Mouse (Mus musculus): ENCODE measurements around the gene Sec1.

Sec1 gene

DNA sequence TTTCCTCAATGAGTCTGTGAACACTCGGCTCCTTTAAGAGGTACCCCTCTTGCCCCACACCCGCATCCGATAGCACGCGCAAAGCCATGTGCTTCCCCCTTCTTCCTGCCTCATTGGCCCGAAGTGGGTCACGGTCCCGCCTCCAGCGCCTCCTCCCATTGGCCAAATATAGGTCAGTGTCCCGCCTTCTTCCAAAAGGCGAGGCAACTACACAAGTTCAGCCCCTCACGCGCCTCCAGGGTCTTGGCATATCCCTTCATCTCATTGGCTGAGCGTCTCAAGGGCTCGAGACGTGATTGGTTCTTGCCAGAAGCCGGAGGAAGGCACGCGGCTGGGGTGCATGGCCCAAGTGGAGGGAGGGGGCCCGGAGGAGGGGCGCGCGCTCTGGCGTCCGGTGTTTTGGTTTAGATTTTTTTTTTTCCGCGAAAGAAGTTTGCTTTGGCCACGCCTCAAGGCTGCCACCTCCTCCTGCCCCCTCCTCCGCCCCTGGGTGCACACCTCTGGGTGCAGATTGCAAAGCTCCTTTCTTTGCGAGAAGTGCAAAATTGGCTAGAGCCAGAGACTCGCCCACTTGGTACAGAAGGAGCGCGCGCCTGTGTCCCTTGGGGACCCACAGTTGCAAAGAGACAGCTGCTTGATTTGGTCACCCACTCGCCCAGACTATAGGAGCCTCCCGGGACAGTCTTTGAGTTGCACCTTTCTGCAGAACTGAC lies 10.7 kb upstream of the Sec1 start, which contains the start of gene Dbp:
Gene Dbp, plus strand, starts transcription at position 359 of the 713 bp plus-strand sequence.
- peak; percentile 100 for DNase-seq (ENCODE audit: low spot score)

DNA sequence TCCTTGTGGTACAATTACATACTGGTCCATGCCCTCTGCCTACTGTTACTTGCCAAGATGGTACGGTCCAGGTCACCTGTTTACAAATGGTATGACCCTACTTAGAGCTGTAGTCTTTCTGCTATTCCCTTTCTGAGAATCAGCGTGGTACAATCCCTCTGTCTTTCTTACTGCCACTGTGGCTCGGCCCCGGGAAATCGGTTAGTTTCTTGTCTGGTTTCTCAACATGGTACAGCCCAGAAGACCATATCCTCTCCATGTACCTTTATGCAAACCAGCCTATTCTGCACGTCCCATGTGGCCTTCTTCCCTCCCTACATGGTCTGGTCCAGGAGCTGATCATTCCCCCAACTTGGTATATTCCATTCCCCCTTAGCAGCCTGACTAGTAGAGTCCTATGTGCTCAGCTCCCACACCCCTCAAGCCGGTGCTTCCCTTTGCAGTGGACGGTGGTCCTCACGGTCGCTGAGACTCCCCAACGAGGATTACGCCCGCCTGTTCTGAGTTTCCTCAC lies 9.9 kb upstream of the Sec1 start:
- DNase-seq (ENCODE audit: low spot score): peak; percentile 88

DNA sequence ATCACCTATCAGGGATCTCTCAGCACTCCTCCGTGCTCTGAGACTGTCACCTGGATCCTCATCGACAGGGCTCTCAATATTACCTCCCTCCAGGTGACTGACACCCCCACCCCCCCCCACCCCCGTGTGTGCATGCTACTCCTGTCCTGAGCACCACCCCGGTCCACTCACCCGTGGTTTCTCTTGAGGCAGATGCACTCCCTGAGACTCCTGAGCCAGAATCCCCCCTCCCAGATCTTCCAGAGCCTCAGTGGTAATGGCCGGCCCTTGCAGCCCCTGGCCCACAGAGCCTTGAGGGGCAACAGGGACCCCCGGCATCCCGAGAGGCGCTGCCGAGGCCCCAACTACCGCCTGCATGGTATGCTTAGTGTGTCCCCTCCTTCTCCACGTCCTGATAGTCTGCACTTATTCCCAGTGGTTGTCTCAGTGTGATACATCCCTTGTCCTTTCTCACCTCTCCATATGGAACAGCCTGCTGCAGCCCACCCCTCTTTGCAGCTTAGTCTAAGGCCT lies 9.4 kb upstream of the Sec1 start:
- no peak for DNase-seq (ENCODE audit: low spot score)

DNA sequence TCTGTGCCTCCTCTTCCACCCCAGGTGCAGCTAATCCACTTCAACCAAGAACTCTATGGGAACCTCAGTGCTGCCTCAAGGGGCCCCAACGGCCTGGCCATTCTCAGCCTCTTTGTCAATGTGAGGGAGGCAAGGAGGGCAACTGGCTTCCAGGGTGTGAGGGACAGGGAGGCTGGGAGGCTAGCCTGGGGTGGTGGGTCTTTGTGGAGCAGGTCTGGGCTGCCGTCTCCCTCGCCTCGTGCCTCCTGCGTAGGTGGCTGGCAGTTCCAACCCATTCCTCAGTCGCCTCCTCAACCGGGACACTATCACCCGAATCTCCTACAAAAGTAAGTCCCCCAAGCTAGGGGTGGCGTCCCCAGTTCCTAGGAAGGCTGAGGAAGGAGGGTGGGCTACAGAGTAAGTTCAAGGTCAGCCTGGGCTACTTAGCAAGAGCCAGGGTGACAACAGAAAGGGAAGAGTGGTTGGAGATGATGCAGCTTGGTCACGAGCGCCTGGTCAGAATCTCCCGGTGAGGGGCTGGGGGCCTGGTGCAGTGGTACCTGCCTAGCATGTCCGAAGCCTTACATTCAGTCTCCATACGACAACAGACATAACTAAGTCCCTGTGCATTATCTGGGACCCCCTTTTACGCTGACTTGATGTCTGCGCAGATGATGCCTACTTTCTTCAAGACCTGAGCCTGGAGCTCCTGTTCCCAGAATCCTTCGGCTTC lies 8.8 kb upstream of the Sec1 start:
- no peak for DNase-seq (ENCODE audit: low spot score)

DNA sequence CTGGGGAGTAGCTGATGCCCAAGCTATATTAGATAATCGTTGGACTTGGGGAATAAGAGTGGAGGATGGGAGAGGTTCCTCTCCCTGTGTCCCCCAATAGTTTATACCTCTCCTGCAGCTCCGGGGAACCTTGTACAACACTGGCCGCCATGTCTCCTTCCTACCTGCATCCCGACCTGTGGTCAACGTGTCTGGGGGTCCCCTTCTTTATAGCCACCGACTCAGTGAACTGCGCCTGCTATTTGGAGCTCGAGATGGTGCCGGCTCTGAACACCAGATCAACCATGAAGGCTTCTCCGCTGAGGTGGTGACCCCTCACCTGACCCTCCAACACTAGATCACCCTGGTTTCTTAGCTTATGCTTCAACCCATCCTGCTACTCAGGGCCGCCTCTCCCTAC lies 8.1 kb upstream of the Sec1 start:
- no peak for DNase-seq (ENCODE audit: low spot score)

DNA sequence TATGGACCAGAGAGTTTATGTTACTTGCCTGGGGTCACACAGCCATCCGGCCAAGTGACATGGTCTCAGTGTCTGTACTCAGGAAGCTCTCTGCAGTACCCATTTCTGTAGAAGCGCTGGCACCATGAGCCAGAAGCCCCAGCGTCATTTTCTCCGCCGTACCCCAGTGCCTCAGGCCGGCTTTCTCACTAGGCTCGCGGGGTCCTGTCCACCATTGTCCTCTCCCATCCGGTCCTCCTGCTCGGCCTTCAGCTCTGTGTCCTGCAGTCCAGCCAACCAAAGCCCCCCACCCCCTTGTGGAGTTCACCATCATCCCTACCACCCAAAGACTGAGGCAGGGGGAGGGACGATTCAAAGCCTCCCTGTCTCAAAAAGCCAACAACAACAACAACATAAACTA lies 7.4 kb upstream of the Sec1 start:
- DNase-seq (ENCODE audit: low spot score): no peak

DNA sequence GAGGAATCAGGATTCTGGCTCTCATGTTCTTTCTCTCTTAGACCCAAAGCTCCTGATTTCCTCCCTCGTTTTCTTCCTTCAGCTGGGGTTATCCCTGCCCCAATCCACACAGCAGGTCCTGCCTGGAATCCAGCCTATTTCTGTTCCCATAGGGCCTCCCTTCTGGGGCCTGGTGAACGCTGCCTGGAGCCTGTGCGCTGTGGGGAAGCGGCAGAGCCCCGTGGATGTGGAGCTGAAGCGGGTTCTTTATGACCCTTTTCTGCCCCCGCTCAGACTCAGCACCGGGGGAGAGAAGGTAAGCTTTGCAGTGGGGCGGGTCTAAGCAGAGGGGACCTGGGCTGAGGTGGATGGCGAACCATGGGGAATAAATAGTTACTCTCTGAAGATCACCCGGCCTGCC lies 6.9 kb upstream of the Sec1 start:
- DNase-seq (ENCODE audit: low spot score): no peak

DNA sequence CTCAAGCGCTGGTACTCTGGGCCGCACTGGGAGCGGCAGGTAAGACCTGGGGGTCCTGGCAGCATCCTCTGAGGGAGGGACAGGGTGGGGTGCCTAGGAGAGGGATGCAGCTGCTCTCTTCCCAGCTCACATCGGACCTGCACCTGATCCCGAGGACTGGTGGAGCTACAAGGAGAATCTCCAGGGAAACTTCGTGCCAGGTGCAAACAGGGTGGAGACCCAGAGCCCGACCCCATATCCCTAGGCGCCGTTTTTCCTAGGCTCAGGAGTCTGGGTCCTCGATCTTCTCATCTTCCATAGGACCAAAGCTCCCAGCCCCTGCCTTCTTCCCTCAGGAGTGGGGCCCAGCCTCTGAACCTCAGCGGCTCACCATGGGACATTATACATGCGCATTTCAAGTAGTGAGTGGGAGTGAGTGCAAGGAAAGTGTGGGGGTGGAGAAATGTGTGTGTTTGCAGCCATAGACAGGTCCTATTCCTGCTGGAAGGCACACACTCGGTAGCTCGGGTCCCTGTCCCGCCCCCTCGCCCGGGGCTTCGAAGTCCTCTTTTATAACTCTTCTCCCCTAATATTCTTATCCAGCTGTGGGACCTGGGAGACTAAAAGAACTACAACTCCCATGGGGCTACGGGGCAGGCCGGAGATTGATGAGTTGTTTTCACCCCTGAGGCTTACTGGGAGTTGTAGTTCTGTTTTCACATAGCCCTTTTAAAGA lies 6.3 kb upstream of the Sec1 start:
- DNase-seq (ENCODE audit: low spot score): peak; percentile 89

DNA sequence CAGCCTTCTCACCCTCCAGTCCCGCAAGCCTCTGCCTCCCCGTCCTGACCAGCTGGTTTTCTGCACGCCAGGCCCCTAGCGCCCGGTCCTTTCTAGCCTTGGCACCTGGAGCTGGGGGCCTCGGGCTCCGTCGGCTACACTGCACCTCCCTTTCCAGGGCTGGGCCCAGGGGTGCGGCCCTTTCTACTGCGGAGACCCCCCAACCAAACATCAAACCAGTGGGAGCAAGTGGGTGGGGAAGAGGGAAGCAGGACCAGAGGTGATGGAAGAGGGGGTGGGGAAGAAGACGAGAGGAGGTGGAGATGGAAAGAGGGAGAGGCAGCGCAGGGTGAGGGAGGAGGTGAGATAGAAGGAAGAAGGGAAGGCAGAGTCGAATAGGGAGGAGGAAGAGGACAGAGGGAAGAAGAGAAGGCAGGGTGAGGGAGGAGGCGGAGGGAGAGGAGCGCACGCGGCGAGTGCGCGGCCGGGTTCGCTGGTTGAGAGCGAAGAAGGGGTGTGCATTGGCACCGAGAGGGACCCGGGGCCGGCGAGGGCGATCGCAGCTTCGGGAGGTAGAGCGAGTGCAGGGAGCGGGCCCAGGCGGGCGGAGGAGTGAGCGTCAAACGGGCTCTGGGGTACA lies 5.4 kb upstream of the Sec1 start, which contains the start of gene Car11:
Gene Car11, plus strand, starts transcription at position 321 of the 619 bp plus-strand sequence.
- no peak for DNase-seq (ENCODE audit: low spot score)

DNA sequence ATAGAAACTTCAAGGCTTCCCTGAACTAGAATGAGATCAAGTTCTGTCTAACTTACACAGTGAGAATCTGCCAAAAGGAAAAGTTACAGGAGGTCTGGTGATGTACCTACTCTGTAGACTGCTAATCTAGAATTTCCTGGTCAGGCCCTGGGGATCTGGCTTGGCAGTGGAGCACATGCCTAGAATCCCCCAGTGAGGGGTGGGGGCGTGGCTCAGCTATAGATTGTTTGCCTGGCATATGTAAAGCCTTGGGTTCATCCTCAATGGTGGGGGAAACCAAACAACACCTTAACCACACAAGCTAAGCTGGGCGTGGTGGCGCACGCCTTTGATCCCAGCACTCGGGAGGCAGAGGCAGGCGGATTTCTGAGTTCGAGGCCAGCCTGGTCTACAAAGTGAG lies 3.7 kb upstream of the Sec1 start:
- DNase-seq (ENCODE audit: low spot score): no peak

DNA sequence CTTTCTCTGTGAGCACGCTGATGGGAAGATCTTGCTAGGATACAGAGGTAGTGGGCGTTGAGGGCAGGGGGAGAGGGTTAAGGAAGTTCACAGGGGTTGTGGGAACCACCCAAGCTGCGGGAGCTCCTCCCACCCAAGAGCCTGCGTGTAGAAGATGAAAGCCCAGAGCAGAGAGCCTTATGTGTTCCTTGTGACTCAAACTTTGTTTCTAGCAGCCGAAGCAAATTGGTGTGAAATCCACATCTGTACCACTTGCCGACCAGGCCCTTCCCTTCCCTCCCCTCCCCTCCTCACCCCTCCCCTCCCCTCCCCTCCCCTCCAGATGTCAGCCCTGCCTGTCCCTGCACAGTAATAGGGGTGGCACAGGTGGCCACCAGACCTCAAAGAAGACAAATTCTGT lies 896 bp upstream of the Sec1 start:
- peak; percentile 60 for DNase-seq (ENCODE audit: low spot score)

DNA sequence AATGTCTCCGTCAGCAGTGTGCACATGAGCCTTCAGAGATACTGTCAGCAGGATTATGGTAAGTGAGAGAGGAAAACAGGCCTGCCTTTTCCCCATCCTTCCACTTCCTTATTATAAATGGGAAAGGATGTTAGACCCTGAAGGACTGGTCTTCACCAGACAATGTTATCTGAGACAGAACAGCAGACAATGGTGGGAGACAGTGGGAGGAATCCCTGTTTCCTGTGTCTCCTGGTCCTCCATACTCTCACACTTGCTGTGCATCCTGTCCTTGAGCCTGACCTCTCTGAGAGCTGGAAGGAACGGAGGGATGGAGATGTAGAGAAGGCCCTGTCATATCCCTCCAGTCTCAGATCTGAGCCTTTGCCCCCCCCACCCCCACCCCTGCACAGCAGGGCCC lies 1.8 kb downstream of the Sec1 start:
- no peak for DNase-seq (ENCODE audit: low spot score)

DNA sequence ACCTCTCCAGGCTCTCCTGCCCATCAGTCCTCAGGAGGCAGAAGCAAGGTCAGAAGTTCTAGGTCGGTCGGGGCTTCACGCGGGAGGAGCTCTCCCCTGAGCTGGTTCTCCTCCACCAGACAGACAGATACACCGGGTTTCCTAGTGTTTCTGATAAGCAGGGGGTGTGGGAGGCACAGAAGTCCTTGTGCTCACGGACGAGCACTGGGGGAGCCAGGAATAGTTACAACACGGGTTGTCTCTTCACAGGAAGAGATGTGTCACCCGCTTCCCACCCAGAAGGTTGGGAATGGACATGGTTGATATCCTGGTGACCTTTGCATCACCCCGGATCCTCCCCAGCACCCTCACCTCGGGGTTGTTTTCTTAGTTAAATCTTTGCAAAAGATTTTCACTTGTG lies 4.4 kb downstream of the Sec1 start:
- no peak for DNase-seq (ENCODE audit: low spot score)

DNA sequence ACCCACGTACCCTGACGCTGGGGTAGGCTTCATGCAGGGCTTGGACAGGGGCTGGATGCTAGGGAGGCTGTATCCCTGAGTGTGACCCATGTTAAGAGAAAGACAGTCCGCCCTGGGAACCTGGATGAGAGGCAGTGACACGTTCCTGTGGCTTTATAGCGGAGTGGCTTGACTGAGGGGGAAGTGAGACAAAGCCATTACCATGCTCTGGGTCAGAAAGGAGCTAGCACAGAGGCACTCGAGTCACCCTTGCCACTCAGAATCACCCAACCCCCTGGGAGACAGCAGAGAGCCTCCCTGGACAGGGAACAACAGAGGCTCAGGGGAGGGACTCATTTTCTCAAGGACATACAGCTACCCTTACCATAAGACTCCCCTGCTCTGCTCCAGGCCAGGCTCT lies 5.1 kb downstream of the Sec1 start:
- no peak for DNase-seq (ENCODE audit: low spot score)

DNA sequence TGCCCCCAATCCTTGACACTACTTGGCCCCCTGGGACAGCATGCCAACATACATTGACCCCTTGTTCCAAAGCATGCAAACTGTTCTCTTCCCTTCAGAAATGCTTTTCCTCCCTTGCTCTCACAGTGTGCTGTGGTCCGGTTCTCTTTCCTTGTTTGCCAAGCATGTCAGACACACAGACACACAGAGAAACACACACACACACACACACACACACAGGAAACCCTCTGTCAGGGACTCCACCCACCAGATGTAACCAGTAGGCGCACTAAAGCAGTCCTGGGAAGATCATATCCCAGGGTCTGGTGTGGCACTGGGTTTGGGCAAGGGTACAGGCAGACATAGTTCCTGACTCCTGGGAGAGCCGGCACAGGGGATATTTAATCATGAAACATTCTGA lies 7.4 kb downstream of the Sec1 start:
- DNase-seq (ENCODE audit: low spot score): no peak

DNA sequence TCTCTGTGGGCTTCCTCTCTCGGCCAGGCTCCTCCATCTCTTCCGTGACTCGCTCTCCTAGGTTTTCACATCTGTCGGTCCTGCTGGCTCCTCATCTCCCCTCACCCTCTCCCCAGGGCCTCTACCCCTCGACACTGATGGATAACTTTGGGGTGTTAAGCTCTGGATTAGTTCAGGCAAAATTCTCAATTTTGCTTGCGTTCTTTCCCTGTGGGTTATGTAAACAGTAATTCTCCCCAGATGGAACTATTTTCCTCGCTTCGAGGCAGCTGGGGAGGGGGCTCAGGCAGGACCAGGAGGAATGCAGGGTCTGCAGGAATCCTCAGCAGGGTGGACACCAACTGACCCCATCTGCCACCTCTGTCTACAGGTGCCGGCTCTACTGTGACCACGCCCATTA lies 8.4 kb downstream of the Sec1 start:
- peak; percentile 16 for DNase-seq (ENCODE audit: low spot score)

DNA sequence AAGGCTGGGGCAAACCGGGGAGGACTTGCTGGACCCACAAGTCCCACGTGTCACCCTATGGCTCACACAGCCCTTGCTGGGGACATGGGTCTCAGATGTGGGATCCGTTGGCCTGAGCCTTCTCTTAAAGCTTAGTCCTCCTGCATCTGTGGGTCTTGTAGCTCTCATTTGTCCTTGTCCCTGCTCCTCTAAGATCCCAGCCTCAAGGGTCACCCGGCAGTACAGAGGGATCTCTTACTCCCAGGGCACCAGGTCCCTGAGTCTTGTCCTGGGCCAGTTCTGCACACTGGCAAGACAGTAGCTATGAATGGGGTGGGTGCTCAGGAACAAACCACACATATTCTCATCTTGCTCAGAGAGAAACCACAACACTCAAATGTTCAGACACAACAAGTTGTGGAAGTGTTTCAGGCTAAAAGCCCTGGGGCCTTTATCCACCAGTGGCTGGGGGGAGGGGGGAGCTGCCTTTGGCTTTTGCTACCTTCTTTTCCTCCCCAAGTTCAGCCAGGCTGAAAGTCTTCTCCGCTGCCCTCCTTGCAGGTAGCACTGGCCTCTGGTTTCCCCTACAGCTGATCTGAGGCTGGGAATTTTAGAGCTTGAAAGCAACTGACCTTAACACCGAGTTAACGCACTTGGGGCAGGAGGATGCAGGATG lies 10.7 kb downstream of the Sec1 start, which contains the start of gene Ntn5:
Gene Ntn5, plus strand, starts transcription at position 627 of the 655 bp plus-strand sequence.
- DNase-seq (ENCODE audit: low spot score): no peak

DNA sequence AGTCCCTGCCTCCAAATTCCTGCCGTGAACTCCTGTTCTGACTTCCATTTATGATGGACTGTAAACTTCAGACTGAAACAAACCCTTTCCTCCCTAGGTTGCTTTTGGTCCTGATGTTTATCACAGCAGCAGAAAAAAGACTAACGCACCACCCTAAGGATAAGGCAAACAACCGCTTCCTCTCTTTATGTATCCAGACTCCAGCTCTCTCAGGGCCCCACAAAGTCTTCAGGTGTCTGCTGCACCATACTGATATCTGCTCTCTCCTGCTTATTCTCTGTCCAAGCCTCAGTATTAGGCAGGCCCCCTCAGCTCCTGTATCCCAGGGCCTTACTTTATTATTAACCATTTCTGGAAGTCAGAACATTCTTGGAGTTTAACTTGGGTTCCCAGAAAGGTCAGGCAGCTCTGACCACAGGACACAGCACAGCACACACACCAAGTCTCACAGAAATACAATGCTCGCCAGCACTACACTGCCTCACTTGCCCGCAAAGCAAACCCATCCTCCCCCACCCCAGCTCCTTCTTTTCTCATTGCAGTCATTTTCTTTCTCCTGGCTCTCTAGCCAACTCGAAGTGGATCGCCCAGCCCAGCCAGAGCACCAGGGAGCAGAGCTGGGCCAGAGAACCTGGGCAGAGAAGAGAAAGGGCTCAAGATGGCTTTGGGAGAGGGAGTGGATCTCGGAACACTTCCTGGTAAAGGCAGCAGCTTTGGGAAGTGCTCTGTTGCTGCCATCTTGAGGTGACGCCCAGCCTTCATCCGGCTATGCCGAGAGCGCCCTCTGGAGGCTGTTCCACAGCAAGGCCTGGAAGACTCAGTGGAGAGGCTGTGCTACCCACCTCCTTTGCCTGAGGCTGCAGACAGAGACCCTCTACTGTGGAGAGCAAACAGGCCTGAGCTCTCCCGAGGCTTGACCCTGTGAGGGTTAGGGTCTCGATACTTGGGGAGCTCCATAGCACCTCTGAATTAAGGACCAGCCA lies 11.8 kb downstream of the Sec1 start:
- peak; percentile 95 for DNase-seq (ENCODE audit: low spot score)

DNA sequence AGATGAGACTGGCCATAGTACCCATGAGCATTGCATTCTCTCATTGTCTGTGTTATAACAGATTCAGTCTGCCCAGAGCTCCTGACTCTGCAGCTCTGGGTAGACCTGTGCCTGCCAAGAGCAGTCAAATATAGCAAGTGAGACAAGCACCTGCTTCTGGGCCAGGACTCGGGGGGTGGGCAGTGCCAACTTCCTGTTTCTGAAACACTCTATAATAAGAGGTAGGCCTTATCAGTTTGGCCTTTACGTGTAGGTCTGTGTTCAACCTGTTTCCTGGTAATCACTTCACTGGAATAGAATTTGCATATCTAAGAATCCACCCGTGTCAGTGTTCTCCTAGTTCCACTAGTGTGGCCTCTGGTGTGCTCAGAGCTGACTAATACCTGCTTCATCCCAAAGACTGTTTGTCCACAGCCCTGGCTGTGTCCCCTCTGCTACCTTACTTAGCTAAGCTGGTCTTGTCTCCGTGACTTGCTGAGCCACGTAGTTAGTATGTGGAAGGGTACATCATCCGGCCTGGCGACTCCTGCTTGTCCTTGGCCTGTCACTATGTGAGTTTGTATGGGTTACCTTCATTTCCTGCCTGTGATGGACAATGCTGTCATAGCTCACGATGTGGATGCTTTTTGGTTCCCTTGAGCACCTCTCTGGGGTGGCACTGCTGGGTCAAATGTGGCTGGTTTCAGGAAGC lies 13.0 kb downstream of the Sec1 start:
- no peak for DNase-seq (ENCODE audit: low spot score)

All from embryo, embryonic 10 days (tissue).